Mouse (Mus musculus) left cerebral cortex, postnatal 14 days (tissue): ENCODE measurements at regions not wholly inside any gene's neighbourhood (a gene's known extent, or its start where the extent isn't known, plus 50 kb on each side); places are given as distances from the start of the nearest gene placed in this dataset.

ENCODE experiments used
- DNase-seq, 2 experiments: peaks; one replicate each; pipeline ENCODE4 v3.0.0; 2021 to 2022; ENCODE audit warnings: low spot score in 2 of 2, mixed read lengths in 1 of 2
- intact Hi-C: fragments of 180-260 bp; cut with DNase I; formaldehyde crosslinking; loops from one replicate; pipeline ENCODE4 v1.15.1; 2025

DNA sequence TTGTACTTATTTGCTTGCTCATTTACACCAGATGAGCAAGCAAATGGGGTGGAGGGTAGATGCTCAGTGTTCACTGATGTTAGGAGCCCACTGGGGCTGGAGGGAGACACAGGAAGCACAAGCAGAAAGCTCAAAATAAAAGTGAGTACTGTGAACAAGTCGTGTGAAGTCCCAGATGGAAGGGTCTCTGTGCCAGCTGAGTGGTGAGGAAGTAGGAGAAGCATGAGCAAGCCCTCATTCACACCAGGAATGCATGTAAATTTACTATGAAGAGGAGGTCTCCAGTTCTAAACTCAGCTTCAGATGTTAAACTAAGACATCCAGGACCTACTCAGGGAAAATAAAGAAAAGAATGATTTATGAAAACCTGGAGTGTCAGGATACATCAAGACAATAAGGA lies 1375.2 kb downstream of the Defb40 start:
- DNase-seq, result no peak
- intact Hi-C loops, result no loop called here

DNA sequence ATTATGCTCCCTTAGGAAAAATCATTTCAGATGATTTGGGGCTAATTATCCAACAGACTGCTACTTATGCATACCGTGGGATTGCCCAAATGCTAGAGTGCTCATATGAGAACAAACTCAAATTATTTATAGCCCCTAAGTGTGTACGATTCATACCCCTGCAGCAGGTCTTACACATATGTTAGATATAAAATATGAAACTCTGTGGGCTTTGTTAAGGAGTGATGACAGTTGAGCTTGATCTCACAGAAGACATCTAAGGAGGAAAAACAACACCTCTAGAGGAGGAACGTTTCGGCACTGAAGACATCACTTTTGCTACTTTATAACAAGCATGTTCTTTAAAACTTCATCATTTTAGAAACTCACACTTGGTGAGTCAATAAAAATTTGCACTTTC lies 1379.3 kb downstream of the Defb40 start:
- intact Hi-C loops, result no loop called here
- no peak for DNase-seq

DNA sequence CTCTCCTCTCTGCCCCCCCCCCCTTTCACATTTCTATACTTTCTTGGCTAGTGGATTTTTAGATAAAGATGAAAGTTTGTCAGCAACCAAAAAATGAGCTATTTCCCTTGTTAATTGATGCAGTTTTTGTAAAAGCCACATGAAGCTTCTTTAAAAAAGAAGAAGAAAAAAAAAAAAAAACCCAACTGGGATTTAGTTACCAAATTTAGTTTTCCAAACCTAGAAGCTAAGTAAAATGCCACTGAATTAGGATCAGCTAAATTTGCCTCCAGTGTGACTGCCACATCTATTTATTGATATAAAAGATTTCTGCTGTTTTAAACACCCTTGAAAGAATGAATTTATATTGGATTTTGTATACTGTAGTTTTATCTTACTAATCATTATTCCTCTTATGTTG lies 1381.5 kb downstream of the Defb40 start:
- intact Hi-C loops, result no loop called here
- no peak for DNase-seq

DNA sequence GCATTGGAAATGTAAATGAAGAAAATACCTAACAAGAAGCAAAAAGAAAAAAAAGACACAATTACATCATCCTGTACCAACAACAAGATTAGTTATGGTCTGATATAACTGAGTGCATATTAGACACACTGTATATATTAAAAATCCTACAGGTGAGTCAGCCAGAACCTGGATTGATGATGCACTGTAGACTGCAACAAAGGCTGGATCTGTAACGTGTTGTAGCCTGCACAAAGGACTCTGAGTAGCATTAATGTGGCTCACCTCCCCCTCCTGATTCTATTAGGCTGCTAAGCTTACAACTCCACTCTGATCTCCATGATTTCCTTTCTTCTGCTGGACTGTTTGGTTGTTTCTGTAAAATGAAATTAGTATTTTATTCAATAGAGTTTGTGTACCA lies 1383.4 kb downstream of the Defb40 start:
- intact Hi-C loops, result no loop called here
- no peak for DNase-seq

DNA sequence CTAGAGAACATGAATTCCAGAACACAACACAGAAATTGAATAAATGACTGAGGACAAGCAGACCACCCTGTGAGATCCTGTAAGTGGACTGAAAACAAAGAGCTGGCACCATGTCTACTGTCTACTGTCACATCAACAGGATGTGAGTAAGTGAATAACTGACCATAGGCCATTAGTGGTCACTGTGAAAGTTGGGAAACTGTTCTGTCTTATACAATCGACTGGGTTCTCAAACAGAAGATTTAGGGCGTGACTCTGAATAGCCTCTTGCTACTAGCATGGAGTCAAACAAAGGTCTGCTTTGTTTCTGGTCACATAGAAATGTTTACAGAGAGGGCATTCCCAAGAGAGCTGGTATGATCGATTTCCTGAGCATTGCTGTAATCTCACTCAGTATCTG lies 1387.9 kb downstream of the Defb40 start:
- intact Hi-C loops, result no loop called here
- DNase-seq, result no peak

DNA sequence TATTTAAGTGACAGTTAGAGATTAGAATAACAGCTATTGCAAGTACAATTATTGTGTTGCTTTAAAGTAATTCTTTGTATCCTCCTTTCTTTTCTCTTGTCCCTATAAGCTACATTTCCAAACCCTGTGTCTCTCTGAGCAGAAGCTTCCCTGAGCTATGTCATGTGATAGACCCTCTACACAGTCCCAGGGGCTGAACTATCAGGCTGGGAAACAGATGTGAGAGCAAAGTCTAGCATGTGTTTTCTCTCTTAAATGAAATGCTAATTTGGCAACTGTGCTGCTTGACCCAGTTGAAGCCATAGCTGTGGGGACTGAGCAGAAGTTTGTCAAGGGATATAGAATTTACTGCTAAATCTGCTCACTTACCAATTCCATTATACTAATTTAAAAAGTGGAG lies 1389.9 kb downstream of the Defb40 start:
- intact Hi-C loops, result no loop called here
- no peak for DNase-seq

DNA sequence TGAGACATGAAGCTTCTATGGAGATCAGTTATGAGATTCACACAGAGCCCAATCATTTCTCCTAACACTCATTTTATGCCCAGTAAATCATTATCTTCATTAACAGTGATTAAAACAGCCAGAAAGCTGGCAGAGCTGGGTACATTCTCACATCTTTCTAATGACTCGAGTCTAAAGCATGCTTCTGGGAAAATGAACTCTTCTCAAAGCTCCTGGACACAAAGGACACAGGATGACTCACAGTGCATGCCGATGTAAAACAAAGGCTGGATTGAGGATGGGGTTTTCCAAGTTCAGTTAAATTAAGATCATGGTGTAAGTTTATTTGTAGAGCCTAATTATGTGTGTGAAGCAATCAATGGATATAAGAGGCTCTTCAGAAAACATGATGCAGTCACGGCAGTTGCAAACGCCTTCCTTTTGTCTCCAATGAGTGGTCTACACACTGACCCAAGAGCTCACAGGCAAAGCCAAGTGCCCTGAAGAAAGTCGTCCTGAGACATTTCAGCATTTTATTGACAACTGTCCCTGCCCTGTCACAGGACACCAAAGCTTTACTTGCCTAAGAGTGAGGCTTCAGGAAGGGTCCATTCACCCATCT lies 1390.7 kb downstream of the Defb40 start:
- intact Hi-C loops, result no loop called here
- no peak for DNase-seq
